Mouse (Mus musculus) forebrain, embryonic 11.5 days (tissue): ENCODE results near the gene Sptan1. TPM values are rescaled to one million over a fixed set of nuclear protein-coding genes. Genes with fewer than 3 reads are reported as not detected.
"Not testable (repeated sequence)": the region's sequence is repeated elsewhere in the genome, so short reads cannot be mapped to it uniquely, and the experiment has no call there.

ENCODE experiments used
- ATAC-seq: fragments of 200-750 bp; cut with Nextera tagmentation; replicated peaks from 2 replicates; pipeline ENCODE4 v1.8.0; 2017; ENCODE audit warnings: moderate TSS enrichment; ENCODE audit not compliant: low FRiP score
- DNase-seq: peaks from one replicate; pipeline ENCODE4 v3.0.0-alpha.2; 2017; ENCODE audit warnings: low spot score
- H3K27ac ChIP-seq: fragments of 300-500 bp; sonication (generic); 2 replicates; pipeline ENCODE4 v1.5.1; 2014; ENCODE audit warnings: low read depth, low read length
- H3K27me3 ChIP-seq: fragments of 300-500 bp; sonication (generic); 2 replicates; pipeline ENCODE4 v1.6.1; 2014; ENCODE audit warnings: mild to moderate bottlenecking, low read length, mixed read lengths; ENCODE audit not compliant: control insufficient read depth, insufficient read depth
- H3K36me3 ChIP-seq: fragments of 300-500 bp; sonication (generic); 2 replicates; pipeline ENCODE4 v1.6.1; 2014; ENCODE audit warnings: mild to moderate bottlenecking, low read length, moderate library complexity, mixed read lengths; ENCODE audit not compliant: control insufficient read depth, insufficient read depth
- H3K4me1 ChIP-seq: fragments of 300-500 bp; sonication (generic); replicated peaks from 2 replicates; pipeline ENCODE4 v1.6.1; 2014; ENCODE audit warnings: low read length, mixed read lengths; ENCODE audit not compliant: control insufficient read depth, insufficient read depth
- H3K4me2 ChIP-seq: fragments of 300-500 bp; sonication (generic); 2 replicates; pipeline ENCODE4 v1.6.1; 2014; ENCODE audit warnings: low read depth, mild to moderate bottlenecking, low read length, moderate library complexity, mixed read lengths; ENCODE audit not compliant: severe bottlenecking
- H3K4me3 ChIP-seq: fragments of 300-500 bp; sonication (generic); 2 replicates; pipeline ENCODE4 v1.5.1; 2014; ENCODE audit warnings: low read depth, low read length
- H3K9ac ChIP-seq: fragments of 300-500 bp; sonication (generic); 2 replicates; pipeline ENCODE4 v1.6.1; 2014; ENCODE audit warnings: low read length
- H3K9me3 ChIP-seq: fragments of 300-500 bp; sonication (generic); 2 replicates; pipeline ENCODE4 v1.6.1; 2016; ENCODE audit warnings: low read length, mixed read lengths; ENCODE audit not compliant: control insufficient read depth
- WGBS: fragments of 180-500 bp; shearing (Covaris S2); extraction: QIAGEN DNeasy Blood & Tissue Kit; methylation state at CpG from one replicate; pipeline ENCODE4 v1.1.7; 2014; 5-methylcytosine and 5-hydroxymethylcytosine counted together
- polyA plus RNA-seq: library from polyadenylated mRNA; unstranded; fragments of >200 nt; fragmentation: Nextera tagmentation; extraction: Ambion mirVana; gene quantifications from 2 replicates; pipeline ENCODE4 v1.2.1, GENCODE M21; 2014

Sptan1 gene
- polyA plus RNA-seq, 1 experiment from 2014 or later = 135 TPM

- H3K27ac ChIP-seq = no peak overlapping the region
- no peaks in the 10 kb centered on the region for H3K36me3 ChIP-seq
- no peaks in the 10 kb centered on the region for H3K4me1 ChIP-seq
- DNase-seq (no peak), ATAC-seq (no peak)
- no peak overlapping the region for H3K9ac ChIP-seq
- no peaks in the 10 kb centered on the region for H3K27me3 ChIP-seq
- H3K9me3 ChIP-seq = no peaks in the 10 kb centered on the region
- H3K4me3 ChIP-seq = no peak overlapping the region
- no peak overlapping the region for H3K4me2 ChIP-seq
- 78% methylated on average over 5 of the region's 5 CpGs for WGBS
Observed at GRCm38 (mm10) chr2:30044550-30044949, 79.2 kb downstream of the Sptan1 start.

DNA sequence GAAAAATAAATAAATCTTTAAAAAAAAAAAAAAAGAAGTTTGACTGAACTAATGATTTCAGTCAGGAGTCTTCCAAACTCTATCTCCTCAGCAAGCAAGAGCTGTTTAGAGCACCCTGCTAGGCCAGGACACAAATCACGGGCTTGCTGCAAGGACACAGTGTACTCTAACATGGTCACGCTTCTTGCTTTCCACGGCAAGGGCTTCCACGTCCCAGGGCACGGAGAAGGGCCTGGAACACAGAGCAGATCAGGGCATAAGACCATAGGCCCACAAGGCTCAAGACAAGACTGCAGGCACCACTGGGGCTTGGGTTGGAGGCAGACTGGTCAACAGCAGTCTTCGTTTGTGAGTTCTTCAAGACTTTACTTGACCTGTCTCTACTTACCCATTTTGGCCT lies 81.8 kb downstream of the Sptan1 start:
- H3K9me3 ChIP-seq = no peaks in the 10 kb centered on the region
- no peaks in the 10 kb centered on the region for H3K36me3 ChIP-seq
- no peak for ATAC-seq
- H3K9ac ChIP-seq = no peak overlapping the region
- no peaks in the 10 kb centered on the region for H3K4me1 ChIP-seq
- DNase-seq = no peak
- 96% methylated on average over 6 of the region's 6 CpGs for WGBS
- no peak overlapping the region for H3K27ac ChIP-seq
- H3K4me2 ChIP-seq = no peak overlapping the region
- H3K27me3 ChIP-seq = no peaks in the 10 kb centered on the region
- H3K4me3 ChIP-seq = no peak overlapping the region

DNA sequence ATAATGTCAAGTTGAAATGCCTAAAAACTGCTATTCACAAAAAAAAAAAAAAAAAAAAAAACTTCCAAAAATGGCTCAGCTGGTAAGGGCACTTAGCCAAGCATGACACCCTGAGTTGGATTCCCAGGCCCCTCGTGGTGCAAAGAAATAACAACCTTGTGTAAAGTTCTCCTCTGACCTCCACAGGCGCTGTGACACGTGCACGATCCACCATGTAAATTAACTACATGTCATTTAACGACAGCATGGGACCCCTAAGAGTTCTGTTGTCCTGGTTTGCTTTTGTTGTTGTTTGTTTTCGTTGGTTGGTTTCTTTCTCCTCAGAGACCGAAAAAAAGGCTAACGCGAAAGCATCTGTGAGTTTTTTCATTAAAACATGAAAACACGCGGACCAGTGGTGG lies 82.7 kb downstream of the Sptan1 start:
- no peaks in the 10 kb centered on the region for H3K27me3 ChIP-seq
- DNase-seq = no peak
- no peaks in the 10 kb centered on the region for H3K36me3 ChIP-seq
- no peak for ATAC-seq
- 67% methylated on average over 11 of the region's 11 CpGs for WGBS
- peak overlapping the region; percentile 54 for H3K4me3 ChIP-seq
- H3K4me2 ChIP-seq = peak overlapping the region; percentile 68
- H3K4me1 ChIP-seq = no peaks in the 10 kb centered on the region
- no peaks in the 10 kb centered on the region for H3K9me3 ChIP-seq
- peak overlapping the region; percentile 72 for H3K9ac ChIP-seq
- peak overlapping the region; percentile 86; the same call in 1 of the 2 replicates for H3K27ac ChIP-seq

GRCm38 (mm10) chr2:30048699-30049388 lies 83.5 kb downstream of the Sptan1 start, which contains the start of gene Wdr34:
Gene Wdr34, minus strand, starts transcription at chr2:30048881.
- Histone ChIP-seq H3K9me3 (no peaks in the 10 kb centered on the region), H3K36me3 (no peaks in the 10 kb centered on the region), H3K4me1 (no peaks in the 10 kb centered on the region), H3K27ac (peak within 1 kb of the TSS; percentile 86), H3K4me3 (peak within 1 kb of the TSS; percentile 54), H3K9ac (peak within 1 kb of the TSS; percentile 72), H3K27me3 (no peaks in the 10 kb centered on the region), H3K4me2 (peak within 1 kb of the TSS; percentile 68)
- WGBS = 1% methylated on average over 54 of the region's 54 CpGs
- DNase-seq (peak; percentile 99), ATAC-seq (peak; percentile 91)

DNA sequence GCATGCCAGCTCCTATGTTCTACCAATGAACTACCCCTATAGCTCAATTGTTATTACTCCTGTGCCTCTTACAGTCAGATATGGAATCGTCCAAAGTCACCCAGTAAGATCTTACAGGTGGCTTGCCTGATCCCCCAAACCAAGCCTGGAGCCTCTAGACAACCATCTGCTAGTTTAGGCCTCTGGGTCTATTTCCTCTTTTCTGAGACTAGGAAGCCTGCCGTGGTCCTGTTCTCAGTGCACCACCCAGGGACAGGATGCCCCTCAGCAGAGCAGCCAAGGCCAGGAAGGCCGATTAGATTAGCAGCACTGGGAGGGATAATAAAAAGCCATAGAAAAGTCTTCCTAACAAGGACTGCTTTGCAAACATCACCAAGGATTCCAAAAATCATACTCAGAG lies 84.5 kb downstream of the Sptan1 start:
- Histone ChIP-seq H3K9ac (no peak overlapping the region), H3K9me3 (no peaks in the 10 kb centered on the region), H3K4me3 (no peak overlapping the region), H3K4me1 (no peaks in the 10 kb centered on the region), H3K4me2 (no peak overlapping the region), H3K36me3 (no peaks in the 10 kb centered on the region), H3K27me3 (no peaks in the 10 kb centered on the region), H3K27ac (no peak overlapping the region)
- 91% methylated on average over 3 of the region's 3 CpGs for WGBS
- ATAC-seq (no peak), DNase-seq (no peak)

DNA sequence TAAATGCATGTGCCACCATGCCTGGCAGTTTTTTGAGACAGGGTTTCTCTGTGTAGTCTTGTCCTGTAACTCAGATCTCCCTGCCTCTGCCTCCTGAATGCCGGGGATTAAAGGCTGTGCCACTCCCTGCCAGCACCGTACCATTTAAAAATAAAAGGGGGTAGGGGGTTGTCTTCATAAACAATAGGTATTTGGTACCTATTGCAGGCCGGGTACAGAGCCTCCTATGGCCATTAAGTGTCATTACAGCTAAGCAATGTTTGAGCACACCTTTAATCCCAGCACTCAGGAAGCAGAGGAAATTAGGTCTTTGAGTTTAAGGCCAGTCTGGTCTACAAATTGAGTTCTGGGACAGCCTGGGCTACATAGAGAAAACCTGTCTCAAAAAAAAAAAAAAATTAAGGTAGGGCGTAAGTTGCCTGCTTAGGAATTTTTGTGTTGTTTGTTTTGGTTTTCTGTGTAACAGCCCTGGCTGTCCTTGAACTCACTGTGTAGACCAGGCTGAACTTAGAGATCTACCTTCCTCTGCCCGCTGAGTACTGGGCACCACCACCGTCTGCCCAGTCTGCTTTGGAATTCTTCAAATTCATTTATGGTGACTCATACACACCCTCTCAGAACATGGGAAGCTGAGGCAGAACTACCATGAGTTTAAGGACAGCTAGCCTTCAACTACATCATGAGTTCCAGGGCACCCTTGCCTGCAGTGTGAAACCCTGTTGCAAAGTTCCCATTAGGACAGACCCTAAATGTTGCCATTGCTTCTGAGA lies 86.8 kb downstream of the Sptan1 start:
- DNase-seq (no peak), ATAC-seq (no peak)

DNA sequence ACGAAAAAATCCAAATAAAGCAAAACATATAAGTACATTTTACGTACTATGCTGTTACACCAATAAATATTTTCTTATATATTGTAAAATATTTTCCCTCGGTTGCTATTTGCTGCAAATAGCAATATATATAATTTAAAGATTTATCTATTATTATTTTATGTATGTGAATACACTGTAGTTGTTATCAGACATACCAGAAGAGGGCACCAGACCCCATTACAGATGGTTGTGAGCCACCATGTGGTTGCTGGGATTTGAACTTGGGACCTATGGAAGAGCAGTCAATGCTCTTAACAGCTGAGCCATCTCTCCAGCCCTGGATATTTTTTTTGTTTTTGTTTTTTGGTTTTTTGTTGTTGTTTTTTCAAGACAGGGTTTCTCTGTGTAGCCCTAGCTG lies 90.0 kb downstream of the Sptan1 start:
- not testable (repeated sequence) for DNase-seq, ATAC-seq, H3K27ac ChIP-seq, H3K36me3 ChIP-seq, H3K4me3 ChIP-seq, H3K4me1 ChIP-seq, H3K9ac ChIP-seq, H3K9me3 ChIP-seq, H3K4me2 ChIP-seq, H3K27me3 ChIP-seq
- 93% methylated on average over 3 of the region's 3 CpGs for WGBS

More for the DNA sequence above, 86.8 kb downstream of the Sptan1 start:
- no peak overlapping the region for H3K27ac ChIP-seq
- 46% methylated on average over 6 of the region's 6 CpGs for WGBS
- H3K4me1 ChIP-seq = no peaks in the 10 kb centered on the region
- H3K9ac ChIP-seq = no peak overlapping the region
- no peak overlapping the region for H3K4me3 ChIP-seq
- no peaks in the 10 kb centered on the region for H3K27me3 ChIP-seq
- no peaks in the 10 kb centered on the region for H3K9me3 ChIP-seq
- no peak overlapping the region for H3K4me2 ChIP-seq
- H3K36me3 ChIP-seq = no peaks in the 10 kb centered on the region

- WGBS = 80% methylated on average over 3 of the region's 3 CpGs
- Histone ChIP-seq H3K9ac (no peak overlapping the region), H3K4me2 (no peak overlapping the region), H3K4me1 (no peaks in the 10 kb centered on the region; the same call in 1 of the 2 replicates), H3K27ac (no peak overlapping the region), H3K27me3 (no peaks in the 10 kb centered on the region), H3K9me3 (no peaks in the 10 kb centered on the region), H3K4me3 (no peak overlapping the region), H3K36me3 (no peaks in the 10 kb centered on the region)
- DNase-seq (no peak), ATAC-seq (no peak)
Observed at GRCm38 (mm10) chr2:30056736-30057135, 91.4 kb downstream of the Sptan1 start.
